Mouse (Mus musculus) forebrain, embryonic 11.5 days (tissue): ENCODE measurements around the gene Fhad1. TPM values are rescaled to one million over a fixed set of nuclear protein-coding genes. Genes with fewer than 3 reads are reported as not detected.
A peak's percentile ranks its signal among the peaks of the same experiment; 100 is the strongest.

Source experiments
- ATAC-seq: fragments of 200-750 bp; cut with Nextera tagmentation; replicated peaks from 2 replicates; pipeline ENCODE4 v1.8.0; 2017; ENCODE audit warnings: moderate TSS enrichment; ENCODE audit not compliant: low FRiP score
- DNase-seq: peaks from one replicate; pipeline ENCODE4 v3.0.0-alpha.2; 2017; ENCODE audit warnings: low spot score
- H3K27ac ChIP-seq: fragments of 300-500 bp; sonication (generic); 2 replicates; pipeline ENCODE4 v1.5.1; 2014; ENCODE audit warnings: low read depth, low read length
- H3K27me3 ChIP-seq: fragments of 300-500 bp; sonication (generic); 2 replicates; pipeline ENCODE4 v1.6.1; 2014; ENCODE audit warnings: mild to moderate bottlenecking, low read length, mixed read lengths; ENCODE audit not compliant: control insufficient read depth, insufficient read depth
- H3K36me3 ChIP-seq: fragments of 300-500 bp; sonication (generic); 2 replicates; pipeline ENCODE4 v1.6.1; 2014; ENCODE audit warnings: mild to moderate bottlenecking, low read length, moderate library complexity, mixed read lengths; ENCODE audit not compliant: control insufficient read depth, insufficient read depth
- H3K4me1 ChIP-seq: fragments of 300-500 bp; sonication (generic); replicated peaks from 2 replicates; pipeline ENCODE4 v1.6.1; 2014; ENCODE audit warnings: low read length, mixed read lengths; ENCODE audit not compliant: control insufficient read depth, insufficient read depth
- H3K4me2 ChIP-seq: fragments of 300-500 bp; sonication (generic); 2 replicates; pipeline ENCODE4 v1.6.1; 2014; ENCODE audit warnings: low read depth, mild to moderate bottlenecking, low read length, moderate library complexity, mixed read lengths; ENCODE audit not compliant: severe bottlenecking
- H3K4me3 ChIP-seq: fragments of 300-500 bp; sonication (generic); 2 replicates; pipeline ENCODE4 v1.5.1; 2014; ENCODE audit warnings: low read depth, low read length
- H3K9ac ChIP-seq: fragments of 300-500 bp; sonication (generic); 2 replicates; pipeline ENCODE4 v1.6.1; 2014; ENCODE audit warnings: low read length
- H3K9me3 ChIP-seq: fragments of 300-500 bp; sonication (generic); 2 replicates; pipeline ENCODE4 v1.6.1; 2016; ENCODE audit warnings: low read length, mixed read lengths; ENCODE audit not compliant: control insufficient read depth
- WGBS: fragments of 180-500 bp; shearing (Covaris S2); extraction: QIAGEN DNeasy Blood & Tissue Kit; methylation state at CpG from one replicate; pipeline ENCODE4 v1.1.7; 2014; 5-methylcytosine and 5-hydroxymethylcytosine counted together
- polyA plus RNA-seq: library from polyadenylated mRNA; unstranded; fragments of >200 nt; fragmentation: Nextera tagmentation; extraction: Ambion mirVana; gene quantifications from 2 replicates; pipeline ENCODE4 v1.2.1, GENCODE M21; 2014

Gene Fhad1
- polyA plus RNA-seq, 1 experiment from 2014 or later = 0.57 TPM

DNA sequence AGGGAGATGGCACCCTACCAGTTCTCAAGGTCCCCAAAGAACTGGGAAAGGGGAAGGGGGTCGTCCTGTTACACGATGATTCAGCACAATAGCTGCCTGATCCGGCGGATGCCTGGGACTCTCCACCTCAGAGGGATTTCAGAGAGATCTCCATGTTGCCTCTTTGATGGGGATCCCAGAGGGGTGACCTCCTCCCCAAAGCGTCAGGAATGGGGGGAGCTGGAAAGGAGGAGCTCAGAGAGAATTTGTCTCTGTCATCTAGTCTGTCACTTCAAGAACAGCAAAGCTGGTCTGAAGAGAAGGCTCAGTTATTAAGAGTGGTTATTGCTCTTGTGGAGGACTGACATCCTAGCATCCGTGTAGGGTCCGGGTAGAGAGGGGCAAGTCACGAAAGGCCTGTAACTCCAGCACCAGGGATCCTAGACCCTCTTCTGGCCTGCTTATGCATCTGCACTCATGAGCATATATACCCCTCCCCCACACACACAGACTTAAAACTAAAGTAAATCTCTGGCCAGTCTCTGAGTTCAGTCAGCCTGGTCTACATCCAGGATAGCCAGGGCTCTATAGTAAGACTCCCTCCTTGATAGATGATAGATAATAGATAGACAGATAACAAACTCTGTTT lies 139.3 kb downstream of the Fhad1 start:
- ATAC-seq = 0 out of 2 replicates have a peak, but pooled peaks have one; percentile 9
- Histone ChIP-seq H3K4me1 (peaks cover 7% of the 10 kb centered on the region; the same call in 1 of the 2 replicates), H3K36me3 (no peaks in the 10 kb centered on the region), H3K4me2 (peak overlapping the region; percentile 97), H3K9ac (peak overlapping the region; percentile 84), H3K9me3 (no peaks in the 10 kb centered on the region), H3K27ac (no peak overlapping the region), H3K27me3 (no peaks in the 10 kb centered on the region), H3K4me3 (peak overlapping the region; percentile 59)
- 13% methylated on average over 8 of the region's 8 CpGs for WGBS
- DNase-seq = no peak

DNA sequence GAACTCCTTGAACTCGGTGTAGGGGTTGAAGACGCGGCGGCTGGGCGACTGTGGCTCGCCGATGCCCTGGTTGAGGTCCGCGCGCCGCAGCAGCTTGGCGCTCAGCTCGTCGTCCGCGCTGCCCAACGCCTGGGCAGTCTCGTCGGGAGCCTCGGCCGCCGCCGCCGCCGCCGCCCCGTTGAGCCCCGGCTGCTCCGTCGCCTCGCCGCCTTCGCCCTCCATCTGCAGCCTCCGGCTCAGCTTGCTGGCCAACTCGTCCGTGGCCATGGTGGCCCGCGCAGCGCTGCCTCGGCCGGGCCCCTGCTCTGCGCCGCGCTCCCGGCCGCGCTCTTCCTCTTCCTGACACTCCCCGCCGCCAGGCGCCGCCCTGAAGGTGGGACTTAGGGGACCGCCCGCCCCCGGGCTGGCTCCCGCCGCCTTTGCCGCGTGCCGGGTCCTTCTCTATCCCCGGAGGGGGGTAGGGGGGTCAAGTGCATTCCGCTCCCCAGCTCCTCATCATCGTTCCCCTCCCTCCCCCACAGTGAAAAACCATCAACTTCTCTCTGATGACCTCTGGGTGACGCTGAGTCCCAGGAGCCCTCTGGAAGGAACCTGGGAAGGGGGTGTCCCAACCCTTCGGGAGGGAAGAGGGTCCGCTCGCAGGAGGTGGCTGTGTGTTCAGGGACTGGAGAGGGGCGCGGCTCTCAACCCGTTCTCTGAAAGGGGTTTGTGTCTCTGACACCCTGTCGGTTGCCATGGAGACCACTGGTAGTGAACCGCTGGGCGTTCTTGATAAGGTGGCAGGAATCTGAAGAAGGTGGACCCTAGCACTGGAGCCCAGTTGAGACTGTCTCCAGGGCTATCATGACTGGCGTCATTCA lies 140.1 kb downstream of the Fhad1 start, which contains the start of gene Efhd2:
Efhd2 (minus strand) TSS at position 320 of the 860 bp plus-strand sequence.
- peak; percentile 87 for DNase-seq

DNA sequence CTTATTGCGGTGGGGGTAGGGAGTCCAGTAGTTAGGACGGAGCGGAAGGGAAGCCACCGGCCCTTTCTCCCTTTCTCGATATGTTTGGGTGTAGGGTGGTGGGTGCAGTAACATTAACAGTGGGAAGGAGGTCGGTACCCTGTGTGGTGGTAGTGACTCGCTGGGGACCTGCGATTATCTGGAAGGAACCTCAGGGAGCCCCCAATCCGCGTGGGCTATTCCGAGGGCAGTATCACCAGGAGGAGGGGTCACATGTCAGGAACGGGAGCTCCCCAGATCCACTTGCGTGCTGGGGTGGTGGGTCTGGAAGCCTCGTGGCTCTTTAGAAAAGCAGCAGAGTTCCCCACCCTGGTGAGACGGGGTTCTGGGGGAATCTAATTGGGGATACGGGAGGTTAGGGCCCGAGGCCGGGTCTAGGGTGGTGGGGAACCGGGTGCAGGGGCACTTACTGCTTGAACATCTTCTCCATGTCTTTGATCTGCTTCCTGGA lies 140.7 kb downstream of the Fhad1 start:
- DNase-seq = no peak
- peak overlapping the region; percentile 59 for H3K4me3 ChIP-seq
- peak overlapping the region; percentile 97 for H3K4me2 ChIP-seq
- H3K27me3 ChIP-seq = no peaks in the 10 kb centered on the region
- peaks cover 7% of the 10 kb centered on the region; the same call in 1 of the 2 replicates for H3K4me1 ChIP-seq
- H3K9me3 ChIP-seq = no peaks in the 10 kb centered on the region
- ATAC-seq = peak; percentile 10
- no peak overlapping the region for H3K27ac ChIP-seq
- no peaks in the 10 kb centered on the region for H3K36me3 ChIP-seq
- H3K9ac ChIP-seq = peak overlapping the region; percentile 84
- WGBS = 2% methylated on average over 19 of the region's 19 CpGs

More for the DNA sequence above, 140.1 kb downstream of the Fhad1 start, which contains the start of gene Efhd2:
- peak; percentile 90 for ATAC-seq
- H3K9me3 ChIP-seq = no peaks in the 10 kb centered on the region
- WGBS = under 1% methylated on average over 58 of the region's 73 CpGs
- H3K4me1 ChIP-seq = peaks cover 7% of the 10 kb centered on the region; the same call in 1 of the 2 replicates
- H3K9ac ChIP-seq = peak within 1 kb of the TSS; percentile 84
- peak within 1 kb of the TSS; percentile 59 for H3K4me3 ChIP-seq
- H3K27ac ChIP-seq = no peak within 1 kb of the TSS
- H3K36me3 ChIP-seq = no peaks in the 10 kb centered on the region
- no peaks in the 10 kb centered on the region for H3K27me3 ChIP-seq
- peak within 1 kb of the TSS; percentile 97 for H3K4me2 ChIP-seq

DNA sequence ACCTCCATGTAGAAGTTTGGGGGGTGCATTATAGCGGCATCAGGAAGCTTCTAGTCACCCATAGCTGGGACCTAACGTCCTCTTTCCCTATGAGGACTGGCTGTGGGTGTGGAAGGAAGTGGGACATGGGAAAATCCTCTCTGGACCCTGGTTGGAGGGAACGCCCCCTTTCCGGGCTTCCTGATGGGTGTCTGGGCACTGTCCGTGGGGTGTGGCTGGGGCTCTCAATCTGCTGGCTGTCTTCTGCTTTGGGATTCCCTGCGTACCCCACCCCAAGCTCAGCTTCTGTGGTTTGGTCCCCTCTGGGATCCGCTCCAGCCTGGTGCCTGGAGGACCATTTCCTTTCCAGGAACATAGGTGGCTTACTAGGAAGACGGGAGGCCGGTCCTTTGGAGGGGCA lies 141.9 kb downstream of the Fhad1 start:
- ATAC-seq (no peak), DNase-seq (no peak)
- WGBS = 80% methylated on average over 9 of the region's 9 CpGs
- H3K9ac ChIP-seq = no peak overlapping the region
- no peak overlapping the region for H3K4me2 ChIP-seq
- H3K27me3 ChIP-seq = no peaks in the 10 kb centered on the region
- H3K4me1 ChIP-seq = peaks cover 7% of the 10 kb centered on the region; the same call in 1 of the 2 replicates
- H3K27ac ChIP-seq = no peak overlapping the region
- H3K36me3 ChIP-seq = no peaks in the 10 kb centered on the region
- no peaks in the 10 kb centered on the region for H3K9me3 ChIP-seq
- H3K4me3 ChIP-seq = no peak overlapping the region; the same call in 1 of the 2 replicates

DNA sequence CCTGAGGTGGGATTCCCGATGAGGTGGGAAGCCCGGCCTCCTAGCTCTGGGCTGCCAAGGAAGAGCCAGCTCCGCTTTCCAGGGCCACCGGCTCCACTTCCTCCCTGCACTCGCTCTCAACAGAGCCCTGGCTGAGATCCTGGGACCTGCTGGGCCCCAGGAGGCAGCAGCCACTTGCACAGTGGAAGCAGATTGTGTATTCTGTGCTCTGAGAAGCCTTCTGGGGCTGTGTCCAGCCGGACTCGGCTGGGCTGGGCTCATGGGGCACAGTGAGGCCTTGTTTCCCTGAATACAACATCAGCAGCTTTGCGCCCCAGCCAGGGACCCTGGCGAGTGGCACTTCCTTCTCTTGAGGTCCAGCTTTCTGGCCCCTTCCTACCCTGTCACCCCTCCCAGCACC lies 143.0 kb downstream of the Fhad1 start:
- 57% methylated on average over 9 of the region's 9 CpGs for WGBS
- ATAC-seq (no peak), DNase-seq (no peak)
- H3K4me3 ChIP-seq = no peak overlapping the region
- no peak overlapping the region for H3K27ac ChIP-seq
- peak overlapping the region; percentile 30; the same call in 1 of the 2 replicates for H3K9ac ChIP-seq
- no peaks in the 10 kb centered on the region for H3K36me3 ChIP-seq
- no peaks in the 10 kb centered on the region for H3K27me3 ChIP-seq
- no peak overlapping the region for H3K4me2 ChIP-seq
- H3K9me3 ChIP-seq = no peaks in the 10 kb centered on the region
- peaks cover 7% of the 10 kb centered on the region; the same call in 1 of the 2 replicates for H3K4me1 ChIP-seq

DNA sequence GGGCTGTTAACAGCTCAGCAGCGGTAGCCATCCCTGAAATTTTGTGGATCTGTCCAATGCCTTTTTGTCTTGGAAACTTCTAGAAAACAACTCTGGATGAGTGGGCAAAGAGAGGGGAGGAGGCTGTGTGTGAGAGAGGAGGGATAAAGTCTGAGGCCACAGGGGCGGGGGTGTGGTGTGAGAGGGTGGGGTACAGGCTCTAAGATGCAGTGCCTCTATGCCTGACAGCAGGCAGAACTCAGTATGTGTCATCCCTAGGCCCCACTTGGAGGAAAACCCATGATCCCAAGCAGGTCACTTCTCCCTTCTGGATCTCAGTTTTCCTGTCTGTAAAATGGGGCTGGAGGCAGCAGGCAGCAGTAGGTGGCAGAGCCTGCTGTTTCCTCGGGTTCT lies 143.6 kb downstream of the Fhad1 start:
- Histone ChIP-seq H3K4me3 (no peak overlapping the region), H3K4me2 (no peak overlapping the region), H3K9ac (no peak overlapping the region), H3K27me3 (no peaks in the 10 kb centered on the region), H3K9me3 (no peaks in the 10 kb centered on the region), H3K36me3 (no peaks in the 10 kb centered on the region), H3K4me1 (peaks cover 8% of the 10 kb centered on the region; the same call in 1 of the 2 replicates), H3K27ac (no peak overlapping the region)
- 91% methylated on average over 3 of the region's 3 CpGs for WGBS
- DNase-seq (no peak), ATAC-seq (no peak)

DNA sequence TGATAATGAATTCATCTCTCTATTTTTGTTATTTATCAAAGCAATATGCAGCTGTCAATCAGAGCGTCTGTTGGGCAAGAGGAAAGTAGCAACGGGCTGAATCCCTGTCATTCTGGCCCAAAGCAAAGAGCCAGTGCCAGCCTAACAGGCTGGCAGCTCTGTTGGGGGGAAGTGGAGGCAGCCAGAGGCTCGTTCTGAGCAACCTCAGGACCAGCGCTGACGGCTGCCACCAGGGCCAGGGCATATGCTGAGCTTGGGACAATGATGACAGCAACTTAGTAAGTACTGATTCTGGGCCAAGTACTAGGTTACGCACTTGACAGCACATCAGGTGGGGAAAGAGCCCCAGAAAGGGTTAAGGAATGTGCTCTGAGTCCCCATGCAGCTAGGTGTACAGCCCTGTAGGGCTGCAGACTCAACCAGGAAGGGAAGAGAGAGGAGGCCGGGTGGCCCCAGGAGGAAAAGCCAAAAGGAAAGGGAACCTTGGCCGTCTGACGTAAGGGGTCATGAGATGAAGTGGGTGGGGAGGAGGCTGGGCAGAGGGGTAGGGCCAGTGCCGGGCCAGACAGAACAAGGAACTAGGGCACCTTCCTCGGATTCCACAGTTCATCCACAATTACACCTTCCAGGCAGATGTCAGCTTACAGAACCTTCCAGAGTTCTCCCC lies 144.1 kb downstream of the Fhad1 start:
- no peak for DNase-seq
- no peak overlapping the region for H3K4me3 ChIP-seq
- peaks cover 8% of the 10 kb centered on the region; the same call in 1 of the 2 replicates for H3K4me1 ChIP-seq
- H3K9me3 ChIP-seq = no peaks in the 10 kb centered on the region
- no peaks in the 10 kb centered on the region for H3K36me3 ChIP-seq
- WGBS = 84% methylated on average over 11 of the region's 11 CpGs
- no peak overlapping the region for H3K4me2 ChIP-seq
- ATAC-seq = no peak
- no peaks in the 10 kb centered on the region for H3K27me3 ChIP-seq
- no peak overlapping the region for H3K27ac ChIP-seq
- H3K9ac ChIP-seq = no peak overlapping the region
